Mouse (Mus musculus) MN1 (cell line): ENCODE data around the gene Orm1.
"Not testable (repeated sequence)": the region's sequence is repeated elsewhere in the genome, so short reads cannot be mapped to it uniquely, and the experiment has no call there.

Experiments used
- DNase-seq: peaks from one replicate; pipeline ENCODE4 v3.0.0-alpha.2; 2016; ENCODE audit warnings: low spot score

Orm1 gene

DNA sequence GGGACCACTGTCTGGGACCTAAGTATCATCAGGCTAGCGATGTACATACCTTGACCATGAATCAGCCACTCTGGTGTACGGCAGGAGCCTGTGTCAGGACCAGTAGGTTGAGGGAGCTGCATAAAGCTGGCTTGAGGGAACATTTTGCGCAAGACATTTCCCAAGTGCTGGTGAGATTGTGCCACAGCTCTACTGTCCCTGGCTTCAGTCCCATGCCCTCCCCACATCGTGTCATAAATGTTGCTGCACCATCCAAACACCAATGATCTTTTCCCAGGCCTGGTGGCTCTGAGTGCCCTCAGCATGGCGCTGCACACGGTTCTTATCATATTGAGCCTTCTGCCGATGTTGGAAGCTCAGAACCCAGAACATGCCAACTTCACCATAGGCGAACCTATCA, at the start of gene Orm1:
Gene Orm1, plus strand, starts transcription at position 266 of the 400 bp plus-strand sequence.
- DNase-seq = no peak

DNA sequence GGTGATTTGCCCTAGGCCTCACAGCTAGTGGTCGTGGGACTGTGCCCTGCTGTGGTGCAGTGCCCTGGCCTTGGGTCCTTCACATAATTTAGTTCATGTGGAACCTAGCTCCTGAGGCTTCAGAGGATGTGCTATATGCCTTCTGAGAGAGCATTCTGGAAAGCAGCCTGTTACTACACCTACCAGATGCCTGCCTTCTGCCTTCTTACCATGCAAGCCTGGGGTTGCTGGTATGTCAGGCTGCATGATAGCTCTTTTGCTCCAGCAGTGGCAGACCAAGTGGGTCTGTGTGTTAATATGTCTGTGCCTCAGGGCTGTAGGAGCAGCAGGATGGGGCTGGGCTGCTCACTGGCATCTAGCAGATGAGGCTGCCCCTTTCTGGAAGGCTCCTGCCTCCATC, 48.7 kb upstream of the Orm1 start:
- no peak for DNase-seq

DNA sequence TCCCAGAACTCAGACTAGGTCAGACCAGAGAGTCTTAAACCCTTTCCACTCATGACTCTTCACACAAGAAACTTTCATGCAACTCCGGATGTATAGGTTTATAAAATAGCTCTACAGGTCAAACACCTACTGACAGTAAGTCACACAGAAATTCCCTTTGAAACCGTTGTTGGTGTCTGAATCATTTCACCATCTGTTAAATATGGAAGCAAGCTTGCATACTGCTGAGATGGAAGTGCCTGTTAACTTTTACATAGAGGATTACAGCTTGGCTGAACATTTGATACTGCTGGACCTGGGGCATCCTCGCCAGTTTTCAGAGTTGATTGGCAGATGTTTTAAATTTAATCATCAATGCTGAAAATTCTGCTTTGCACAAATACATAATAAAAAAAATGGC, 48.1 kb upstream of the Orm1 start:
- no peak for DNase-seq

DNA sequence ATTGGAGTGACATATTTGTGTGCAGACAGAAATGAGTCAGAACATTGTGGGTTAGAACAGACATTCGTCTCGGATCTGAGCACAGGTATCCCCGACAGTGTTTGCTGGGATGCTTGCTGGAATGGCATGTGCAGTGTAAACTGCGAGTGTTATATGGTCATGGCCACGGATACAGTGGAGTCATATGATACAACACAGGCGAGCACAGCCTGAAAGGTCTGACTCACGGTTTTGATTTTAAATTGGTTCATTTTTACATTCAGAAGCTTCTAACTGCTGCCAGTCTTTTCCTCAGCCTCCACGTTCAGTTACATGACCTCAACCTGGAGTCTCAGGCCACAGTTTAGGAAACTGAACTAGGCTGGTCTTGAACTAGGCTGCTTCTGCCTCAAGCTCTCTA, 47.5 kb upstream of the Orm1 start:
- no peak for DNase-seq

DNA sequence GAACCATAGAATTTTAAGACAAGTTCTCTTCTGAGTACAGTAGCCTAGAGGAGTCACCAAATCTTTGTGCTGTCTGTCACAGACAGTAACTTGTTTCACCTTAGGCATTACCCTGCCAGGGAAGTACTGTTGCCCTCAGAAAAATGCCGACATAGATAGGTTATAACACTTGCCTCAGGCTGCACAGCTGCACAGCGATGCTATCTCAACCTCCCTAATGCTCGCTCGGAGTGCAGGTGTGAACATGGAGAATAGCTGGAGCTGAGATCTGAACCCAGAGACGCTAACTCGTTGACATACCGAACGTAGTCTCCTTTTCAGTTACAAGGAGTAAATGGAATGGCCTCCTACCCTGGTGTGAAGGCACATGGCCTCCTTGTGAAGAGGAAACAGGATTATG, 46.2 kb upstream of the Orm1 start:
- DNase-seq = no peak

DNA sequence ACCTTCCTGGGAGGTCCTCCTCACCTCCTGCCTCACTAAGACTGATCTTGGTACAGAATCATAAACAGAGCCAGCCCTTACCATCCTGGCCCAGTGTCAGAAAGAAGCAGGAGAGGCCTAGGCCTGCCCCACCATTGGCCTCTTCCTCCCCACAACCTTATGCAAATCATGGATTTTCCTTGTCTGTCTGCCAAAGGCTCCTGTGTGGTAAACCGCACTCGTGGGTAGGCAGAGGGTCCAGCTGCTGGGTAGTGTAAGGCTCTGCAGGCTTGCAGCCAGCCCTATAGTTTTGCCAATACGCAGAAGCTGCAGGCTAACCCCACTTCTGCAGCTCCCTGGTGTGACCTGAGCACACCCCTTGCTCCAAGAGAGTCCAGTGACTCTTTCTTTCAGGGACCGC, 41.7 kb upstream of the Orm1 start:
- no peak for DNase-seq

DNA sequence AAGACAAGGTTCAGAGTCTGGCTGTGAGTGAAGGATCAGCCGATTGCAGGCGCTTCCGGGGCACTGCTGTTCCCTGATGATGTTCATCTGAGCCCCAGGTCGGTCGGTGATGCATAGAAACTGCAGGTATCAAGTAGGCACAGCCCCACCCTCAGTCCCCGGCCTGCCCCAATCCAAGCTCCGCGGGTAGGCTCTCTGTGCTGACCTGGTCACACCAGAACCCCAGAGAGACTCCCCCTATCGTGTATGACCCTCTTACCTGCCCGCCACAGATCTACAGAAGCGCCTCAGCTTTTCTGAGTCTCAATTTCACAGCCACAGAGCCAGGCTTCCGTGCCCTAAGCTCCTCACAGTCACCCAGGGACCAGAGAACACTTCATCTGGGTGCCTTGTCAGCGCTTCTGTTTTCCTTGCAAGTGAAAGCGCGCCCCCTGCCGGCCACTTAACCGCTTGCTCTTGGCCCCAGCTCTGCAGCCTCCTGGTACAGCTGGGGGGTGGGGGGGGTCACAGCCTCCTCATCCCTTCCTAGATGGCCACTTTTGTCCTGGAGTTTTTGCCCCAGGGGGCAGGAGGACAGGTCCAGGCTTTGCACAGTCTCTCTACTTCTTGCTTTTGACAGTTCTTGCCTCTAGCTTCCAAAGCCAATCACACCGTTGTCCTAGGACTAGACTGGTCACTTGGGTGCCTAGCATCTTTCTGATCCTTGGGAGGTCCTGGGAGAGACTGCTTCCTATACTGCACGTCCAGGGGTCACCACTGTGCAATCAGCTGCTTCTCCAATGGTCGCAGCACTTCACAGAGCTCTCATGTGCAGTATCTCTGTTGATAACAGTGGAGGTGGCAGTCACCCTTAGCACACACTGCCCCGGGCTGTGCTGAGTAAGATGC, 36.9 kb upstream of the Orm1 start:
- peak; percentile 27 for DNase-seq

DNA sequence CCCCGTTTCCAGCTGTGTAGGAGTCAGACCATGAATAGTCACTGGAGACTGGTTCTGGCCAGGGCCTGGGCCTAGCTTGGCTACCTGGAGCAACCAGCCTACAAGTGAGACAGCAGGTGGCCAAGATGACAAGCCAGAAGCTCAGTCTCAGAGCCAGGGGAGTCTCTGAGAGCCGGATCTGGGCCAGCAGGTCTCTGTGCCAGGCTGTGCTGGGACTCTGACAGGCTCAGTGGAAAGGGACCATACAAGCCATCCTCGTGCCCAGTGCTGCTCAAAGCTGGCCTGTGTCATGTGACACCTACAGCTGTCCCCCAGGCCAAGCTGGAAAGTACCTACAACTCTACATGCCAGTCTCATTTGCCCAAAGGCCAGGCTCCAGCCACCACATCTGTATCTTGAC, 36.0 kb upstream of the Orm1 start:
- no peak for DNase-seq

DNA sequence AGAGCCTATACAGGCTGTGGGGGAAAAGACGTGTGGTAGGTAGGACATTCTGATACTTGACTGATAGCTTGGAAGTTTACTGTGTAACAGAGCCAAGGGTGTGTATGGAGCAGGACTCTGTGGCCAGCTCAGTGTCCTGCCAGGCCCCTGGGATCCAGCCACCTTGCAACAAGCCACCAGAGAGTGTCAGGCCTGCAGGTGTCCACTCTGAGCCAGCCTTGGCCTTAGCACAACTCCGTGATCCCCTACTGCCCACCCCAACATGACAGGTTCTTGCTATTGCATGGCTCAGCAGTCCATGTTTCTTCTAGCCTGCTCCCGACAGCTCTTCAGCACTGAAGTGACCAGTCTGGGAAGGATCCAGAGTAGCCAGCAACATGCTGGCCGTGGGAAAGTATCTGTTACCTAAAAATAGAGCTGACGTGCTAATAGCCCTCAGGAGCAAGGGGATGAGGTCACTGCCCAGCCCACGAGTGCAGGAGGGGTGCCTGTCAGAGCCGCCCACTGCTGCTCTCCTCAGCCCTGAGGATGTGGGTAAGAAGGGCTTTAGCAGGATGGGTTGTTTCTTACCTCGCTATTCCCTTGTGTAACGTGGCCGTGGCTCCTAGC, 34.0 kb upstream of the Orm1 start:
- no peak for DNase-seq

DNA sequence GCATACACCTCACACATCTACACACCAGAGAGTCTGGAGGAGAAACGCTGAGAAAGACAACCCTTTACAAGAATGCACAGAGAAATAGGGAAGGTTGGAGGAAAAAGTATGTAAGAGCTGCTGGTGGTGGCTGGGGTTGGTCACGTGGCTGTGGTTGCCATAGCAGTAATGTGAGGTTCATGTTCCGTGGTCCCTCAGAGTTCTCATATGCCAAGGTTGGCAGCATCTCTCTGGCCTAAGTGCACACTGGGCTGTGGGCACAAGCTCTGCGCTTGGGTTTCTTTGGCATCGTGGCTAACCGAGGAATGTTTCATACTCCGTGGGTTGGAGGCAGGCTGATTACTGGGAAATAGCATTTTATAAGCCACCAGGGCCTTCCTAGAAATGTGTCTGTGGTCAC, 32.9 kb upstream of the Orm1 start:
- DNase-seq = no peak

DNA sequence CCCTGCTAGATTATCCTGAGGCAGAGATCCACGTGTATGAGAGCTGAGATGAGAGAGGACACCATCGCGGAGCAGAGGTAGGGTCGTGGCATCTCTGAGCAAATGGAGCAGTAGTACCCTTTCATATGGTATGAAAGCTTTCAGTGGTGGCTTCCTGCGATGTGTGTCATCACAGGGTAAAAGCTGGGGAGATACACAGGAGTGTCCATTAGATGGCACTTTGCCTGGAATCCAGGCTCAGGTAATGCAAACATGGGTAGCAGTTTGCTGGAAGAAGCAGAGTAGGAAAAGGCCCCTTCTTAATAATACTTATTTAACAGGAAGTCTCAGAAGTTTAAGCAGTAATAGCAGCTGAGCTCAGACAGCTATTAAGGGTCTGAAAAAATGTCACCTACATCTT, 30.3 kb upstream of the Orm1 start:
- DNase-seq = no peak

DNA sequence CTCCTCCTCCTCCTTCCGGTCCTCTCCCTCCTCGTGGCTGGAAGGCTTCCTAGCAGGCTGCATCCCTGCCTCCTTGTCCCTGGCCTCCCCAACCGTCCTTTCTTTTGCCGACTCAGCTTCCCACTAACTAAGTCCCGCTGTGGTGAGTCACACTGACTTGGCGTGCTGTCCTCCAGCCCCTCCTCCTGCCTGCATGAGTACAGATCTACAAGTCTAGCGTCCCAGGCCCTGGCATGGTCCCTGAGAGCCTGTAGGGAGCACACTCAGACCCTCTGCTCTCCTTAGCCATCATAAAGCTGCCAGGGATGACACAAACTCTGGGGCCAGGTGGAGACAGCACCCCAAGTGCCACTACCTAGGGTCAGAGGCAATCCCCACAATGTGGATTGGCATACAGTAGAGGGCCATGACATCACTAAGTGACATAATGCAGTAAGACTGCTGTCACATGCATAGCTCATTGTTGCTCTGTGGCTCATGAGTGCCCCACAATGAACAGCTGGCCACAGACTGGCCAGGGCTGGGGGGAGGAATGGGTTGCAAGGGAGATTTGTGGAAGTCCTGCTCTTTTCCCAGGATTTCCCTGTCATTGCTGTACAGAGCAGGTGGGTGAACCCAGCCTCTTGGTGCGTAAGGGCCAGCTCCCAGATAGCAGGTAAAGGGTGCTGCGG, 28.1 kb upstream of the Orm1 start:
- DNase-seq = no peak

DNA sequence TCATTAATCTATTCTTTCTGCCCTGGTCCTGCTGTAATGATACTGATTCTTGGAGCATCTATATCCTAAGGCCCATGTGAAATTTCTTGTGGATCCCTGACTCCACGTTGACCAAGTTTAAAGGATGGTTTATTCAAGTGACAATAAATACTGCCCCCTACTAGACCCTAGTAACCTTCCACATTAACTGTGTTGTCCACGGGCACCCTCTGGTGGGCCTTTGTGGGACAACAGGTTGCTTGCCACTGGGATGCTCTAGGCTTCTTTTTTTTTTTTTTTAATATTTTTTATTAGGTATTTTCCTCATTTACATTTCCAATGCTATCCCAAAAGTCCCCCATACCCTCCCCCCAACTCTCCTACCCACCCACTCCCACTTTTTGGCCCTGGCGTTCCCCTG, 24.8 kb upstream of the Orm1 start:
- DNase-seq = not testable (repeated sequence)

DNA sequence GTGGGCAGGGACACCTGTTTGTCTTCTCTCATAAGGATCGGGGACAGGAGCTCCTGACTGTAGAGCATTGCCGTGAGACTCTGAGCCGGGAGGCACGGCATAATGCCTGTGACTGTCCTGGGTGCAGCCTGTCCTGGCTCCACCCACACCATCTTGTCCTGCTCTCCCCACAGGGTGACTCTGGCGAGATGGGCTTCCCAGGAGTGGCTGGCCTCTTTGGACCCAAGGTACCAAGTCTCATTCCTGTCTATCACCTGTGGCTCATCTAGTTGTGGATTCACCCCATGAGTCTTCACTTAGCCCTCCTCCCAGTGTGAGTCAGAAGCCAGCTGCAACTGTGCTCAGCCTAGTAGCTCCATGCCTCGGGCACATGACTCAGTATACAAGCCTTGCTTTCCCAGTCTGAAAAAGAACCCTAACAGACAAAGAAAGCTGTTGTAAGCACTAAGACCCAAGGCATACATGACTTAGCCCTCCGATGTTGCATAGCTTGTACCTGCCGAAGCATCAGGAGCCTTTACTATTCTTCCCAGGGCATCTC, 21.0 kb upstream of the Orm1 start:
- DNase-seq = no peak

DNA sequence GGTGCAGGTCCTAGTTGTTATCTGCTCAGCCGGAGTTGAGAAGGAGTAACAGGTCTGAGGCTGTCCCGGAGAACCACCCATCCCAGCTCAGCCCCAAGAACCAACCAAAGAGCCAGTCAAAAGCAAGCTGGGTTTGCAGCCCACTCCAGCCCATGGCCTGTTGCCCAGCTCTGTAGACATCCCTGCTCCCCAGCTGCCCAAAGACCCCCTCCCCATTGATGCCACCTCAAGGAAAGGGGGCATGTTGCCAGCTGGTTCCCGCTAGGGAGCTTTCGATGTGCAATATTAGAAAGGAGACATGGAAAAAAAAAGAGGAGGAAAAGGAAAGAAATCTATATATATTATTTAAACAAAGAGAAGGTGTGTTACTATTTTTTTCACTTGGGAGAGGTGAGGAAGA, 11.0 kb upstream of the Orm1 start:
- no peak for DNase-seq

DNA sequence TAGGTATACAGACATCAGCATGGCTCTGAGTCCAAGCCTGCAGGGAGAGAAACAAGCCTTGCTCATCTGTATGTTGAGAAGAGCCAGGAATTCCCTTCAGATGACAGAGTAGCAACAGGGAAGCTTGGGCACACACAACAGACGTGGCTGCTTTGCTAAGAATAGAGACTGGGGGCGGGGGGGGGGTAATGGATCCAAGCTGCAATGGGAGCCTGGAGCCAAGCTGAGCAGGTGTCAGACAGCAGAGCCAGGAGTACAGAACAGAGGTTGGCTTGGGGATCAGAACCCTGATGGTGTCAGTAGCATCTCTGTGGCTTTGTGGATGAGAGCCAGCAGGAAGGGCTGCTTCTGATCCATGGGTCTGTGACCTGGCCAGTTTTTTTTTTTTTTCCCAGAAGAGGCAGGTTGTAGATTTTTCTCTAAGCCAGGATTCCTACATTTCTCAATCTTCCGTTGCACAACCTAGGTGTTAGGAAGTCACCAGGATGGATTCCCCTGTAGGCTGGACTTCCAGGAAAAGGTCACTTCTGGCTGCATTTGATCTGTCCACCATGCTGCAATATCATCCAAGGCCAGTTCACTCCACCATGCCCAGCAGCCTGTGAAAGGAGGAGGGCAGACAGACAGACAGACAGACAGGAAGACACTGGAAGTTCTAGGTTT, 5.8 kb upstream of the Orm1 start:
- no peak for DNase-seq

DNA sequence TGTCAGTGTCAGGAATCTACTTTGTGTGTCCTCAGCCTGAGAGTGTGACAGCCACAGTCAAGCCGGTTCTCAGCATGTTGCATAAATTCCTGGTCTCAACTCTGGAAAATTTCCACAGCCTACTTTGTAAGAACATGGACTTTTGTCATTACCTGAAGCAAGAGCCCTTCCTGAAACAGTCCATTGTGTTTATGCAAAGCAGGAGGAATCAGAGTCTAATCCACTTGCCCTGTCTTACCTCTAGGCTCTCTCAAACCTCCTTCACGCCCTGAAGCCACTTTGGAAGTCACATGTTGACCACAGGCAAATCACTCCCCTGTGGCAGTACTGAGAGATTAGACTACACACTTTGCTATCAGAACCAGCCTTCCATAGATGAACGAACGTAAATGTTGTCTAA, 1.9 kb upstream of the Orm1 start:
- DNase-seq = no peak

DNA sequence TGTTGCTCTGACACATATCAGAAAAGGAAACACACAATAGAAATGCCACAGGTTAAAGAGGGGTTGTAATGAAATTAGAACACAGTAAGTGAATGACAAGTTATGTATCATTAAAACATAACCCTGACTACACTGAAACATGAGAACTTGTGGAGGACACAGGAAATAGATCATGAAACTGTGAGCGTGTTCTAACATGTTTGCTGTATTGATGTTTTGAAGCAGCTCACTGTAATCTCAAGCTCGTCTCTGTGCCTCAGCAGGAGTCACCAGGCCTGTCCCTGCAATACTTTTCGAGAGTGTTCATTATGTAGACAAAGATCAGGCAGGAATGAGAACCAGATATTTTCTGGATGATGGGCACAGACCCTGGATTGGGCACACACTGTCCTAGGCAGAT, 752 bp upstream of the Orm1 start:
- DNase-seq = no peak

DNA sequence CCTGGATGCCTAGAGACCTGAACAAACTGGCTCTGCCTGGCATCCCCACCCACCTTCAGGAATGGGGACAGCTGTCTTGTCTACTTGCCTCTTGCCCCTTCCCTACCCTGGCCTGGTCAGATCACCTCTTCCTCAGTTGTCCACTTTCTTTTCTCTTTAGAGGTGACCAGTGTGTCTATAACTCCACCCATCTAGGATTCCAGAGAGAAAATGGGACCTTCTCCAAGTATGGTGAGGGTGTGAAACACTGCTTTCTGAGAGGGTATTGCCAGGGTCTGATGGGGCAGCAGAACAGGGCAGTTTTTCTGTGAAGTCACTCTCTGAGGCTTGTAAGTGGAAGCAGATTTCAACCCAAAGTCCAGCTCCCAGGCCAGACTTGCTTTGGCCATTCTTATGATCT, 901 bp downstream of the Orm1 start:
- no peak for DNase-seq

DNA sequence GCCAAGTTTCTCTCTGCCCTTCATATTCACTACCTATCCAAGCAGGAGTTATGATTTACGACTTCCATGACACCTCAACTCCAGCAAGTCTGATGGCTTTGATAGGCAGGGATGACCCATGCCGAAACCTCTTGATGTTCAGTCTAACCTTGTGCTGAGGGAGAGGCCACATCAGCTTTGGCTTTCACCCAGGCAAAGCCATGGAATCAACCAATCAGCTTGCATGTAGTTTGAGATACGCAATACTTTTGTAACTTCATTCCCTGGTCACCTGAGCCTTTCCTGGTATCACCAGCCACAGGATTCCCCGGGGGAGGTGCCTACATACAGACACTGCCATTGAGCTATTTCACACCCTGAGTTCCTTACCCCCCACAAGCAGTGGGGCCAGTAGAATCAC, 2.3 kb downstream of the Orm1 start:
- no peak for DNase-seq

DNA sequence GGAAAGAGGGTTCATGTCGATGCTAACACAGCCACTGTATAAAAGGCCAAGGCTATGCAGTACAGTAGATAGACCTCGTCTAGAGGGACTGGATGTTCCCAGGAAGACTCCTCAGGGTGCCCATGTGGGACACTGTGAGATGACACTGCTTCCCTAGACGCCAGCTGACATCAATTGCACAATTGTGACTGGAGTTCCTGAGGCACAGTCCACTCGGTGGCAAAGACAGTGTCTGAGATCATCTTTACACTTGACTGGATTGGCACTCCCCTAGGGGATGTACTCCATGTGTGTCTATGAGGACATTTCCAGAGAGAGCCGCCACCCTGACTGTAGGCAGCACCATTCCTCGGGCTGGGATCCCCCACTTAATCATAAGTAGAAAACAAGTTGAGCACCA, 4.2 kb downstream of the Orm1 start:
- DNase-seq = no peak

DNA sequence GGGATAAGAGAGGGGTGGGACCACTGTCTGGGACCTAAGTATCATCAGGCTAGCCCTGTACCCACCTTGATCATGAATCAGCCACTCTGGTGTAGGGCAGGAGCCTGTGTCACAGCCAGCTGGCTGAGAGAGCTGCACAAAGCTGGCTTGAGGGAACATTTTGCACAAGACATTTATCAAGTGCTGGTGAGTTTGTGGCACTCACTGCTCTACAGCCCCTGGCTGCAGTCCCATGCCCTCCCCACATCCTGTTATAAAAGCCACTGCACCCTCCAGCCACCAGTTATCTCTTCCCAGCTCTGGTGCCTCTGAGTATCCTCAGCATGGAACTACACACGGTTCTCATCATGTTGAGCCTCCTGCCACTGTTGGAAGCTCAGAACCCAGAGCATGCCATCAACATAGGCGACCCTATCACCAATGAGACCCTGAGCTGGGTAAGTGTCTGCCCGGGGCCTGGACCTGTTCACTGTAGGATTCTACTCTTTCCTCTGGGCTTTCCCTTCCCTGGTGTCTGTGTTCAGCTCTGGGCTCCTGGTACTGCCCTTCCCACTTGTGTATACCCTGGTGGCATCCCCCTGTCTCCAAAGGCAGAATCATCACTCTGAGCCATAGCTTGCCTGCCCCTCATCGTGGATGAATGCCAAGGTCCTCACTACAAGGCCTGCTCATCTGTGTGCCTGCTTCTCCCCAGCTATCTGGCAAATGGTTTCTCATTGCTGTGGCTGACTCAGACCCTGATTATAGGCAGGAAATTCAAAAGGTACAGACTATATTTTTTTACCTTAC, 11.7 kb downstream of the Orm1 start, which contains the start of gene Orm3:
Gene Orm3, plus strand, starts transcription at position 286 of the 789 bp plus-strand sequence.
- no peak for DNase-seq
